Mouse (Mus musculus) telencephalon, adult 2 months (tissue): ENCODE data around the gene Pp2d1.

Experiments
- DNase-seq: peaks from one replicate; pipeline ENCODE4 v3.0.0-alpha.2; 2011; ENCODE audit warnings: low read depth, low spot score

Pp2d1 gene

DNA sequence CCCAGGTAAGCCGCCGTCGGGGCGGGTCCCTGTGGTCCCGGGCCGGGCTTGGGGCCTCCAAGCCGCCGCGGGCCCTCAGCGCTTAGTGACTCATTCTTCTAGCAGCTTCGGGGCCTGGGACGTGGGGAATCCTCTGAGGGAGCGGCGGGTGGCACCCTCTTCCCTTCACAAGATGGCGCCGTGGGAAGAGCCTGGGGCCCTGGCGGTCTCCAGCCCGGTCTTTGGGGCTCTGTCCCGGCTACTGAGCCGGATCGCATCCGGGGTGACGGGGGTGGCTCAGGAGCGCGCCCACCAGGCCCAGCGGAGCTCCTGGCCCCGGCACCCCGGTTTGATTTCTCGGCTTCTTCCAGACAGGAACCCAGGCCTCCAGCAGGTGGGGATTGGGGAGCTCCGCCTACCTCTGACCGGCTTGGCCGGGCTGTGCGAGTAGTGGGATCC lies 59.6 kb downstream of the Pp2d1 start:
- no peak for DNase-seq

DNA sequence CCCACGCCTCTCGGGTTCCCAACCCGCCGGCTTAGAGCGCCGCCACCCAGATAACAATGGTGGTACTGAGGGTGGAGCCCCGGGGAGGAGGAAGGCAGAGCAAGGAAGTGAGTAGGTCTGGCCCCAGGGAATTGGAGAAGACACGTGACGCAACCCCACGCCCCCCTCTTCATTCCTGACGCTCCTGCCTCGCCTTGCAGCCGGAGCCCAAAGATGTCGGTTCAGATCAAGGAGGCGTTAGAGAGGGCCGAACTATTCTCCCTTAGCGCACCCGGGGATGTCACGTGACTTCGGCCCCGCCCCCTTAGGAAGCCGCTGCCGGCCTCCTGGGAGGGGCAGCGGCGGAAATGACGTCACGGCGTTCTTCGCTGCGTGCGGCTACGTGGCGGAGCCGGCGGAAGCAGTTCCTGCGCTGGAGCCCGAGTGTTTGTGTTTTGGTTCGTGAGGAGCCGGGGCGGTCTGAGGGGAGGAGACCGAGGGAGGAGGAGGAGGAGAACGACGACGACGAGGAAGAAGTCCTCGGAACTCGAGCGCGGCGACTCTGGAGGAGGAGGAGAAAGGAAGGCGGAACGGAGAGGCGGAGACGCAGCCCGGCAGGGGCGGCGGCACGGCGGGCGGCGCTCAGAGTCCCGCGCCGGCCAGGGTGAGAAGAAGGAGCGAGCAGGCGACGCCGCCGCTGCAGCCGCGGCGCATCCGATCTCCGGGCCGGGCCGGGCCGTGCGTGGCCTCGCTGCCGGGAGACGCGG lies 60.2 kb downstream of the Pp2d1 start, which contains the start of gene Rab5a:
Rab5a (plus strand) TSS at position 377 of the 746 bp plus-strand sequence.
- DNase-seq = peak; percentile 98

DNA sequence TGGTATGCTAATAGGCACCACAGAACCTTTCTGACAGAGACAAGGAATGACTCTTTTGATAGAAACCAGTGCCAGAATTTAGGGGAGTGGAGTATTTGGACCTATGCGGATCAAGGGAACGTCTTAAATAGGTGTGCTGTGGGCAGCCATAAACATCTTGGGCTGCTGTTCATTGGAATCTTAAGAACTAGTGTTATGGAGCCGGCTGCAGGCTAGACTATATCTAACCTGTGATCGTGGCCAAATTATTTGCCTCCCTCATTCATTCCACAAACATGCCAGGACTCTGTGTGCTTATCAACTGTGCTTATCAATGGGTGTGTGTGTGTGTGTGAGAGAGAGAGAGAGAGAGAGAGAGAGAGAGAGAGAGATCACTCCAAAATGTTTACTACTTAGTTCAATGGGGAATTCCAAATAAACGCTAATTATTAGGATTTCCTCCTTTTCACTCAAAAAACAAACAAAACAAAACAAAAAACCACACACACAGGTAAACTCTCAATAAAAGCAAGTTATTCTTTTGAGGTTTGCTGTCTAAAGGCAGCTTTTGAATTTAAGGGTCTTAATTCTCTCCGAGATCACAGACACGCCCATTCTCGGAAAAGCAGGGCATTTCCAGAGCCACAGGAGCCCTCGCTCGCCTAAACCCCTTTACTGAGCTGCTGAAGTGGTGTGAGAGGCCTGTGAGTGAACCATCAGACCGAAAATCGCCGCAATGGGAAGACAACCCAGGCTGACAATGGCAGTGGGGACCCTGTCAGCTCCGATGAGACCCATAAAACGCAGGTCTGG lies 61.0 kb downstream of the Pp2d1 start:
- DNase-seq = no peak

DNA sequence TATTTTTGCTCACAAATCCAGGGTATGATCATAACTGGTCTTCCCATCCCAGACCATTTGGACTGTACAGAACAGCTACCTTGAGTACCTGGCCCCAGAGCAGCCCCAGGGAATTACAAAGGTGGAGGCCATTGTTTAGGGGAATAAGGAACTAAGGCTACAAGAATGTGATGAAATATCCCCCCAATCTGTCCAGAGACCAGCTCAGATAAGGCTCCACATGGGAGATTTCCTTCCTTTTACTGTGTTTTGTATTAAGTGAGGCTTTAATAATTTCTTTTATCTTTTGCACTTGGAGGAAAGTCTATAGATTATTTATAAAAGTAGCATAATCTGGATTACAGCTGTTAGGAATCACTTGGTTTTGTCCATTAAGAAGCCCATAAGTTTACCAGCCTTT lies 70.6 kb downstream of the Pp2d1 start:
- no peak for DNase-seq

DNA sequence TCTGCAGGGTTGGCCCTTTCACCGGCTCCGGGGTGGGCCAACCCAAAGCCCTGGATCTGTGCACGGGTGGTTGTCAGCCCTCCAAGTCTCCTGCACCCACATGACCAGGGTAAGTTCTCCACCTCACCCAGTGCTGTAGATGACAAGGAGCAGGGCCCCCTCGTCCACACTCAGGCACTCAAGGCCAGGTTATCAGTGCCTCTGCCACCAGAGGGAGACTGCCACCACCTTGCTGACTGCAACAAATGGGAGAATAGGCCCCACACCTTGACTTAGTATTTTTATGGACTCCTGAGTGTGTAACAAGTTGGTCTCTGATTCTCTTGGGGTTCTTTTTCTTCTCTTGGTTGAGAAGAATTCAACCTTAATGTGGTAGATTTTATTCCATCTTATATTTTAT lies 73.7 kb downstream of the Pp2d1 start:
- no peak for DNase-seq

DNA sequence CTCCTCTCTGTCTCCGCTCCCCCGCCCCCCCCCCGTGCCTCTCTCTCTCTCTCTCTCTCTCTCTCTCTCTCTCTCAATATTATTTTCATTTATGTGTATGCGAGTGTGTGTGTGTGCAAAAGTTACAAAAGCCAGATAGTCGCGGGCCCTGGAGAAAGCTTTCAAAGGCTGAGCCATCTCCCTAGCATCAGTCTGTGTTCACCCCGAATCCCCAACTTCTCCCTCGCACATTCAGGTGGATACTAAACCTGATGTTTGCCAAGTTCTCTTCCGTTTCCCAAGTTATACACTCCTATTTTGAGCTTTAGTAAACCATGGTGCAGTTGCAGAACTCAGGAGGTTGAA lies 75.8 kb downstream of the Pp2d1 start:
- DNase-seq = no peak

DNA sequence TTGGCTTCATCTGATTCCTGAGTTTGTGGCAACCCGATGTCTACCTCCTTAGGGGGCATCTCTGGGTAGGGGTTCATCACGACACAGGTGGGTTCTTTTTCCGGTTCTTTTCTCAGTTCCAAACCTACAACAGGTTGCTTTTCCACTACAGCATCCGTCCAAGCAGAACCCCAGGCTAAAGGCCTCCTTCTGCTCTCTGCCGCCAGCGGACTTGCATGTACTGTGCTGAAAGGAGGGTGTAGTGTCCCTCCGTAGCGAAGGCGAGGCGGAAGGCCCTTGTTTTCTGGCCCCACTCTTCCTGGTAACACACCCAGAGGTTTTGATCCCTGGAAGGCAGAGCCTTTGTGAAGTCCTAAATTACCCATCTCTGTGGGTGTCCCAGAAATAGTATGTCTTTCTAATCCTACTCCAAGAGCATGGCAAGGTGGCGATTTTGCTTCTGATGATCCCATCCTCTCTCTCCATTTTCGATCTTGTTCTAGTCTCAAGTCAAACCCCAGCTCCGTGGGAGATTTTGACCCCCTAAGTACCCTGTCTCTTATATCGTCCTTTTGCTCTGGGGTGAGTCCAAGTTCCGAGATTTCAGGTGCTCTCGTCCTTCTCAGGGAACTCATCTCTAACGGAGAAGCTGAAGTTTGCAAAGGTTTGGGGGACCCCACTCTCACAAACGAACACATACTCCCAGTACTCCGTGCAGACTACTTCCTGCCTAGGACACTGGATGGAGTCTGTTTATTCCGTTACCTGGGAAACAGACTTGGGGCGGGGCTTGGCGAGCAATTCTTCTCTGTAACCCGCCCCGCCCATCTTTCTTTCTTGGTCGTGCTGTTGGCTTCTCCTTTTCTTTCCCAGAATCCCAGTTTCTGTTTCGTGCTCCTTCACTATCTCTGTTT lies 76.4 kb downstream of the Pp2d1 start, which contains the start of gene Efhb:
Efhb (minus strand) TSS at position 719 of the 893 bp plus-strand sequence.
- DNase-seq = no peak
